ENCODE assay signal across 10 mouse cellular contexts in genomic region chr1:180774664-180775063, GRCm38 (mm10). TPM values are rescaled to one million over a fixed set of nuclear protein-coding genes. Genes with fewer than 3 reads are reported as not detected.
DNase-seq lines count a peak whose midpoint lies in the region; ATAC-seq and TF ChIP-seq lines count a peak whose summit lies in the region.
"Had no signal": no experiment of that assay in that cellular context is flagged by ENCODE, and none has a peak within 500 bp of the region (broad histone marks: within the 10 kb centered on the region; RNA-seq: fewer than 3 reads in every experiment).

No protein-coding gene starts in this region.

- no peak for DNase-seq in heart, postnatal 0 days (ENCODE audit: low spot score)
- no peak for DNase-seq in heart, embryonic 10.5 days (ENCODE audit: low spot score)
- DNase-seq in spleen, adult 12 weeks (ENCODE audit: low spot score): peak; percentile 40
- DNase-seq in spleen, adult 18-20 months: no peak
- peak; percentile 53 for DNase-seq in embryonic facial prominence, embryonic 10.5 days (ENCODE audit: low spot score)
- peak; percentile 58 for DNase-seq in thymus, postnatal 14 days
- no peak for DNase-seq in hindbrain, embryonic 14.5 days (ENCODE audit: low spot score)
- DNase-seq: right cerebral cortex, postnatal 14 days had no signal

- H3K27ac ChIP-seq in heart, postnatal 0 days (ENCODE audit: low read depth): no peak overlapping the region
- H3K27ac ChIP-seq in heart, embryonic 10.5 days: no peak overlapping the region
- no peak overlapping the region for H3K27ac ChIP-seq in embryonic facial prominence, embryonic 10.5 days (replicated peaks)
- H3K27ac ChIP-seq in heart, embryonic 11.5 days (ENCODE audit: low read depth, low read length): no peak overlapping the region
- no peak overlapping the region for H3K27ac ChIP-seq in hindbrain, embryonic 14.5 days
- H3K27ac ChIP-seq: liver, embryonic 15.5 days had no signal

- peak; percentile 46 for TF ChIP-seq CTCF in heart, postnatal 0 days (IDR thresholded peaks at IDR 0.05; ENCODE audit: low read depth)

- H3K9ac ChIP-seq in heart, postnatal 0 days (replicated peaks; ENCODE audit: low read depth, low read length): no peak overlapping the region
- no peak overlapping the region for H3K9ac ChIP-seq in heart, embryonic 11.5 days (ENCODE audit: low read depth, low read length)
- no peak overlapping the region for H3K9ac ChIP-seq in hindbrain, embryonic 14.5 days
- H3K9ac ChIP-seq: liver, embryonic 15.5 days had no signal

- no peaks in the 10 kb centered on the region for H3K9me3 ChIP-seq in heart, postnatal 0 days (replicated peaks; ENCODE audit: control insufficient read depth, low read length)
- H3K9me3 ChIP-seq in heart, embryonic 10.5 days: peaks cover 4% of the 10 kb centered on the region; the same call in 1 of the 2 replicates
- H3K9me3 ChIP-seq in embryonic facial prominence, embryonic 10.5 days: no peaks in the 10 kb centered on the region; the same call in 1 of the 2 replicates
- peaks cover 4% of the 10 kb centered on the region; the same call in 1 of the 2 replicates for H3K9me3 ChIP-seq in heart, embryonic 11.5 days (replicated peaks; ENCODE audit: control insufficient read depth, low read length)
- no peaks in the 10 kb centered on the region for H3K9me3 ChIP-seq in hindbrain, embryonic 14.5 days (ENCODE audit: control insufficient read depth, low read length)
- H3K9me3 ChIP-seq: liver, embryonic 15.5 days had no signal

- no peaks in the 10 kb centered on the region for H3K36me3 ChIP-seq in heart, postnatal 0 days (replicated peaks; ENCODE audit: control insufficient read depth, insufficient read depth, low read length)
- no peaks in the 10 kb centered on the region for H3K36me3 ChIP-seq in heart, embryonic 10.5 days
- no peaks in the 10 kb centered on the region for H3K36me3 ChIP-seq in embryonic facial prominence, embryonic 10.5 days (replicated peaks)
- no peaks in the 10 kb centered on the region for H3K36me3 ChIP-seq in heart, embryonic 11.5 days (ENCODE audit: control insufficient read depth, insufficient read depth, low read length)
- no peaks in the 10 kb centered on the region for H3K36me3 ChIP-seq in hindbrain, embryonic 14.5 days (replicated peaks; ENCODE audit: control insufficient read depth, insufficient read depth)
- H3K36me3 ChIP-seq: liver, embryonic 15.5 days had no signal

- H3K4me1 ChIP-seq in heart, postnatal 0 days (ENCODE audit: control insufficient read depth, insufficient read depth): peaks cover 17% of the 10 kb centered on the region
- peaks cover 29% of the 10 kb centered on the region for H3K4me1 ChIP-seq in heart, embryonic 10.5 days
- H3K4me1 ChIP-seq in embryonic facial prominence, embryonic 10.5 days: peaks cover 39% of the 10 kb centered on the region
- peaks cover 22% of the 10 kb centered on the region for H3K4me1 ChIP-seq in heart, embryonic 11.5 days (ENCODE audit: control insufficient read depth, insufficient read depth, low read length)
- H3K4me1 ChIP-seq in hindbrain, embryonic 14.5 days (replicated peaks; ENCODE audit: control insufficient read depth, insufficient read depth, low read length): 0 out of 2 replicates have a peak, but pooled peaks cover 6% of the 10 kb centered on the region

- 64% methylated on average over 3 of the region's 3 CpGs for WGBS in heart, postnatal 0 days
- WGBS in heart, embryonic 10.5 days: 63% methylated on average over 3 of the region's 3 CpGs
- 63% methylated on average over 3 of the region's 3 CpGs for WGBS in embryonic facial prominence, embryonic 10.5 days
- 60% methylated on average over 3 of the region's 3 CpGs for WGBS in heart, embryonic 11.5 days (ENCODE audit: insufficient replicate concordance)
- 66% methylated on average over 3 of the region's 3 CpGs for WGBS in hindbrain, embryonic 14.5 days

- ATAC-seq in heart, postnatal 0 days (ENCODE audit: insufficient read depth, low read depth): no peak
- no peak for ATAC-seq in heart, embryonic 11.5 days (replicated peaks; ENCODE audit: insufficient number of reproducible peaks, low FRiP score, low TSS enrichment)
- ATAC-seq in hindbrain, embryonic 14.5 days (ENCODE audit: low FRiP score): no peak

- H3K4me3 ChIP-seq in heart, postnatal 0 days (ENCODE audit: low read depth, low read length): no peak overlapping the region
- H3K4me3 ChIP-seq in heart, embryonic 10.5 days: no peak overlapping the region
- H3K4me3 ChIP-seq in embryonic facial prominence, embryonic 10.5 days: no peak overlapping the region
- H3K4me3 ChIP-seq in heart, embryonic 11.5 days (ENCODE audit: low read depth, low read length): no peak overlapping the region
- no peak overlapping the region for H3K4me3 ChIP-seq in hindbrain, embryonic 14.5 days (replicated peaks; ENCODE audit: low read length)
- H3K4me3 ChIP-seq: liver, embryonic 15.5 days had no signal

- H3K4me2 ChIP-seq in heart, postnatal 0 days (ENCODE audit: low read depth, low read length): no peak overlapping the region
- H3K4me2 ChIP-seq in heart, embryonic 11.5 days: no peak overlapping the region
- no peak overlapping the region for H3K4me2 ChIP-seq in hindbrain, embryonic 14.5 days (replicated peaks)
- H3K4me2 ChIP-seq: liver, embryonic 15.5 days had no signal

- H3K27me3 ChIP-seq in heart, postnatal 0 days (ENCODE audit: control insufficient read depth, insufficient read depth, low read length): no peaks in the 10 kb centered on the region
- H3K27me3 ChIP-seq in heart, embryonic 10.5 days (ENCODE audit: insufficient read depth, poor library complexity, severe bottlenecking): peaks cover 4% of the 10 kb centered on the region; the same call in 1 of the 2 replicates
- H3K27me3 ChIP-seq in embryonic facial prominence, embryonic 10.5 days (replicated peaks; ENCODE audit: low read depth, poor library complexity, severe bottlenecking): peaks cover 11% of the 10 kb centered on the region
- H3K27me3 ChIP-seq in heart, embryonic 11.5 days (ENCODE audit: control insufficient read depth, insufficient read depth, low read length): no peaks in the 10 kb centered on the region
- H3K27me3 ChIP-seq in hindbrain, embryonic 14.5 days (ENCODE audit: control insufficient read depth, insufficient read depth, low read length): no peaks in the 10 kb centered on the region

- TF ChIP-seq EP300 in heart, postnatal 0 days (IDR thresholded peaks at IDR 0.05; ENCODE audit: low read depth): no peak

RNA-seq across cellular contexts. Expression of gene H3f3a, which starts 39.1 kb away (rescaled TPM):
- total RNA-seq in heart, postnatal 0 days (2014; rRNA removed; ENCODE audit: low replicate concordance): 1,123 and 1,337 TPM in 2 replicates
- 1,661 and 1,734 TPM in 2 replicates for polyA plus RNA-seq in heart, postnatal 0 days (2015; fragmentation: Nextera tagmentation; extraction: Ambion mirVana)
- polyA plus RNA-seq in heart, embryonic 10.5 days (2016; fragmentation: Nextera tagmentation; extraction: Ambion mirVana): 1,530 and 1,842 TPM in 2 replicates
- 2,636 and 2,772 TPM in 2 replicates for polyA plus RNA-seq in embryonic facial prominence, embryonic 10.5 days (2016; fragmentation: Nextera tagmentation; extraction: Ambion mirVana)
- 1,894 and 1,931 TPM in 2 replicates for polyA plus RNA-seq in heart, embryonic 11.5 days (2014; fragmentation: Nextera tagmentation; extraction: Ambion mirVana)
- 2,816 and 2,951 TPM in 2 replicates for polyA plus RNA-seq in hindbrain, embryonic 14.5 days (2014; fragmentation: Nextera tagmentation; extraction: Ambion mirVana)

RNA-seq across cellular contexts. Expression of gene Acbd3, which starts 48.8 kb away (rescaled TPM):
- total RNA-seq in heart, postnatal 0 days (2014; rRNA removed; ENCODE audit: low replicate concordance): 21.7 and 26.4 TPM in 2 replicates
- 13.2 and 13.5 TPM in 2 replicates for polyA plus RNA-seq in heart, postnatal 0 days (2015; fragmentation: Nextera tagmentation; extraction: Ambion mirVana)
- 20.5 and 24.5 TPM in 2 replicates for polyA plus RNA-seq in heart, embryonic 10.5 days (2016; fragmentation: Nextera tagmentation; extraction: Ambion mirVana)
- polyA plus RNA-seq in embryonic facial prominence, embryonic 10.5 days (2016; fragmentation: Nextera tagmentation; extraction: Ambion mirVana): 16.6 and 18.5 TPM in 2 replicates
- polyA plus RNA-seq in heart, embryonic 11.5 days (2014; fragmentation: Nextera tagmentation; extraction: Ambion mirVana): 23.0 and 23.7 TPM in 2 replicates
- 27.1 and 27.6 TPM in 2 replicates for polyA plus RNA-seq in hindbrain, embryonic 14.5 days (2014; fragmentation: Nextera tagmentation; extraction: Ambion mirVana)

Comparison
In these comparisons a context has a peak if more than half of its experiments do, and no peak if none do; other contexts are left out.
1. DNase-seq: peak in spleen, adult 12 weeks (single experiment), embryonic facial prominence, embryonic 10.5 days (single experiment) and thymus, postnatal 14 days (single experiment); none in heart, postnatal 0 days (single experiment), heart, embryonic 10.5 days (single experiment), spleen, adult 18-20 months (0 of 2) and hindbrain, embryonic 14.5 days (single experiment).